Mouse (Mus musculus): ENCODE results near the gene Dock3. TPM values are rescaled to one million over a fixed set of nuclear protein-coding genes. Genes with fewer than 3 reads are reported as not detected.

Gene Dock3
- polyA plus RNA-seq (2014; fragmentation: Illumina TruSeq; extraction: RNeasy Lipid Tissue Mini Kit (QIAGEN cat#74804); ENCODE audit: insufficient read depth, low read depth, low replicate concordance), result not detected

DNA sequence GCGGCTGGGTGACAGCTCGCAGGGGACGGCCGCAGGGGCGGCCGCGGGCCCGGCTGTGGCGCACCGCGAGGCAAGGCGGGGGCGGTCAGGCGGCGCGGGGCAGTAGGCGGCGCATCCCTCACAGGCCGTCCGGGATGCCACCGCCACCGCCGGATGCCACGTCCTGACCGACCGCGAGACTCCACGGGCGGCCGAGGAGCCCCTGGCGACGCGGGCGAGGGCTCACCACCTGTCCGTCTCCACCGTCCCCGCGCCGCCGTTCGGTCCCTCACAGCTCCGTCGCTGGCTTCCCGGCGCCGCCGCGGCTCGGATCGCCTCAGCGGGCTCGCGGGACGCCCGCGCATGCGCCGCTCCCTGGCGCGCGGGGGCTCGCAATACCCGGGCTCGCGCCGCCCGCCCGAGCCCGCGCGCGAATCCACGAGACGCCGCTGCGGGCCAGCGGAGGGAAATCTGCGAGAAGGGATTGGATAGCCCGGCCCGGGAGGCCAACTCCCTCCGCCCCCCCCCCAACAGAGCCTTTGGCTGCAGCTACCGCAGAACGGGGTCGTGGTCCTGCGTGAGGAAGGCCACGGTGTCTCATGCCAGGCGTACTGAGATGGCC, at the start of gene Dock3:
TSS of gene Dock3 (minus strand) at position 371 of the 601 bp plus-strand sequence.

DNA sequence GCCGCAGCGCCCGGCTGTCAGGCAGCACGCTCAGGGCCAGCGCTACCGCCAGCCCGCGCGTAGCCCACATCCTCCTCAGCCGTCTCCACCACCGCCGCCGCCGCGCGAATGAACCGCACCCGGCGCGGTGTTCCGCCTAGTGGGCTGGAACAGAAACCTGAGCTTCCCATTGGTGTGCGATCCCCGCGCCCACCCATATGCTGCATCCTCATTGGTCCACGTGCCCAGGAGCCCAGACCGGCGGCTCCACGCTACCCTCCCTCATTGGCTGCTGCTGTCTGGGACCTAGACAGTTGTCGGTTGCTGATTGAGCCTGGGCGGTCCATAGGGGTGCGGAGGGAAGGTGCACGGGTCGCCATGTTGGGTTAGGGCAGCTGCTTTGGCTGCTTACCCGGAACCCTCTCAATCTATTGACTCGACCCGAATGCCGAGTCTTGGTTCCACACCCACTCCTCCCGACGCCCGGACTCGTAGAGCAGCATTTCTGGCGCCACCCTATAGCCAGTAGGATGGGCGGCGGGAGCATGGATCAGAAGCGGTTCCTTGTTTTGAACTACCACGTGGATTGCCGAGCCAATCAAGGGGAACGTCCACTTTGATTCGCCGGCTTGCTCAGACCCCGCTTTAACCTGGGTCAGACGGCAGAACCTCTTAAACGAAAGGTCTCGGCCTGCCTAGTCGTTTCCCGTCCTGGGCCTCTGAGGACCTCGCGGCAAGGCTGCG, 339.7 kb downstream of the Dock3 start, which contains the start of gene Manf:
TSS of gene Manf (minus strand) at position 151 of the 723 bp plus-strand sequence.

DNA sequence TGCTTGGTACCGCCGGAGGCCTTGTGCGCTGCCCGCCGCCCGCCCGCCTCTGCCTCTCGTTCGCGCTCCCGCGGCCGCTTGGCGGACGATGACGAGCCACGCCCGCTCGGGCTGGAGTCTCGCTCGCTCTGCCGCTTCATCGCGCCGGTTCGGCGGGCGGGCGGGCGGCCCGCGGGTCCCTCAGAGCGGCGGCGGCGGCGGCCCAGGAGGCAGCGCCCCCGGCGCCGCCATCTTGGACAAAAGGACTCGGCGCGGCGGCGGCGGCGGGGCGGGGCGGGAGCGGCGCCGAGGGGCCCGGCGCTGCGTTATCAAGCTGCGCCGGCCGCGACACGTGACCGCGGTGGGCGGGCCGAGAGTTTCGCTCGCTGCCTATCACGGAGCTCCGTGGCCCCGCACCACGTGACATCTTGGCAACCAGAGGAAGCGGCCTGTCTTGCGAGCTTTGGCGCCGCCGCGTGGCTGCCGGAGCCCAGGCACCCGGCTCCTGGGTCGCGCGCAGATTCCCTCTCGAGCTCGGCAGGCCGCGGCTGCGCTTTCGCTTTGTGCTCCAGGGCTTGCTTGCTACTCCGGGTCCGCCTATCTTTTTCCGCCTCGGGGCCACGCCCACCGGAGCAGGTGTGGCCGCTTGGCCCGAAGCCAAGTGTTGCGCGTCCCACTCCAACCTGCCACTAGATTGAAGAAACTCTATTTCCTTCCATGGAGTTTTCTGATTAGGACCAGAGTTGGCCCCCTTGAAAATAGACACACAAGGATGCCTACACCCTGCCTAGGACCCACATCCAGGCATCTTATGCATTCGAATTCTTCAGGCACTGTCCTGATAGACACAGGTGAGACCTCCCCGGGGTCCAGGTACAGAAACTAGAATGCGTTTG, 344.6 kb downstream of the Dock3 start, which contains the start of gene Rbm15b:
TSS of gene Rbm15b (minus strand) at position 601 of the 875 bp plus-strand sequence.

Other genes with a start within 250 kb of the Dock3 start
- gene Mapkapk3, start 58.0 kb upstream of the Dock3 start, polyA plus RNA-seq (2014; fragmentation: Illumina TruSeq; extraction: RNeasy Lipid Tissue Mini Kit (QIAGEN cat#74804); ENCODE audit: insufficient read depth, low read depth, low replicate concordance), result 15.6 TPM
- gene Cish, start 64.1 kb upstream of the Dock3 start, polyA plus RNA-seq (2014; fragmentation: Illumina TruSeq; extraction: RNeasy Lipid Tissue Mini Kit (QIAGEN cat#74804); ENCODE audit: insufficient read depth, low read depth, low replicate concordance), result 19.9 TPM
- gene Hemk1, start 106.4 kb upstream of the Dock3 start, polyA plus RNA-seq (2014; fragmentation: Illumina TruSeq; extraction: RNeasy Lipid Tissue Mini Kit (QIAGEN cat#74804); ENCODE audit: insufficient read depth, low read depth, low replicate concordance), result 8.4 TPM
- 0.11 TPM for gene 6430571L13Rik, start 108.7 kb upstream of the Dock3 start, polyA plus RNA-seq (2014; fragmentation: Illumina TruSeq; extraction: RNeasy Lipid Tissue Mini Kit (QIAGEN cat#74804); ENCODE audit: insufficient read depth, low read depth, low replicate concordance)
- 0.14 TPM for gene Cacna2d2, start 167.7 kb upstream of the Dock3 start, polyA plus RNA-seq (2014; fragmentation: Illumina TruSeq; extraction: RNeasy Lipid Tissue Mini Kit (QIAGEN cat#74804); ENCODE audit: insufficient read depth, low read depth, low replicate concordance)

Data from lung, adult 10 weeks (tissue).